Mouse (Mus musculus): ENCODE measurements around the gene Parp2.
"Not testable (repeated sequence)": the region's sequence is repeated elsewhere in the genome, so short reads cannot be mapped to it uniquely, and the experiment has no call there.

Gene Parp2

GRCm38 (mm10) chr14:50807487-50808072 lies at the start of gene Parp2, which contains the start of gene Ccnb1ip1:
Gene Parp2, plus strand, starts transcription at chr14:50807841.
Gene Ccnb1ip1, minus strand, starts transcription at chr14:50807732.
- DNase-seq, result peak; percentile 99

- DNase-seq, result peak; percentile 9
Measured at GRCm38 (mm10) chr14:50758416-50759085, 49.1 kb upstream of the Parp2 start.

- no peak for DNase-seq
Measured at GRCm38 (mm10) chr14:50765736-50766135, 41.9 kb upstream of the Parp2 start.

- DNase-seq, result no peak
Measured at GRCm38 (mm10) chr14:50771342-50771741, 36.3 kb upstream of the Parp2 start.

GRCm38 (mm10) chr14:50782166-50782565 lies 25.5 kb upstream of the Parp2 start:
- DNase-seq, result no peak

GRCm38 (mm10) chr14:50784391-50785250 lies 23.0 kb upstream of the Parp2 start:
- no peak for DNase-seq

GRCm38 (mm10) chr14:50785251-50785637 lies 22.4 kb upstream of the Parp2 start, which contains the start of gene Ttc5:
Gene Ttc5, minus strand, starts transcription at chr14:50785519.
- DNase-seq, result peak; percentile 95

- peak; percentile 35 for DNase-seq
Measured at GRCm38 (mm10) chr14:50788157-50788556, 19.5 kb upstream of the Parp2 start.

GRCm38 (mm10) chr14:50795261-50795935 lies 12.2 kb upstream of the Parp2 start:
- no peak for DNase-seq

GRCm38 (mm10) chr14:50795965-50796364 lies 11.7 kb upstream of the Parp2 start:
- DNase-seq, result no peak

GRCm38 (mm10) chr14:50796464-50796863 lies 11.2 kb upstream of the Parp2 start:
- no peak for DNase-seq

GRCm38 (mm10) chr14:50798512-50798911 lies 9.1 kb upstream of the Parp2 start:
- peak; percentile 53 for DNase-seq

GRCm38 (mm10) chr14:50799502-50800259 lies 8.0 kb upstream of the Parp2 start:
- DNase-seq, result peak; percentile 83

GRCm38 (mm10) chr14:50802441-50802840 lies 5.2 kb upstream of the Parp2 start:
- DNase-seq, result no peak

GRCm38 (mm10) chr14:50802843-50803562 lies 4.6 kb upstream of the Parp2 start:
- peak; percentile 59 for DNase-seq

GRCm38 (mm10) chr14:50804683-50805082 lies 3.0 kb upstream of the Parp2 start:
- no peak for DNase-seq

GRCm38 (mm10) chr14:50806469-50806868 lies 1.2 kb upstream of the Parp2 start:
- DNase-seq, result not testable (repeated sequence)

- DNase-seq, result no peak
Measured at GRCm38 (mm10) chr14:50813060-50813459, 5.4 kb downstream of the Parp2 start.

GRCm38 (mm10) chr14:50823240-50823639 lies 15.6 kb downstream of the Parp2 start:
- DNase-seq, result no peak

- DNase-seq, result no peak
Measured at GRCm38 (mm10) chr14:50824219-50824618, 16.6 kb downstream of the Parp2 start.

- no peak for DNase-seq
Measured at GRCm38 (mm10) chr14:50826579-50826978, 18.9 kb downstream of the Parp2 start.

Data from retina, postnatal 1 day (tissue).